Mouse (Mus musculus) hindbrain, embryonic 11.5 days (tissue): ENCODE measurements around the gene Cphx2. TPM values are rescaled to one million over a fixed set of nuclear protein-coding genes. Genes with fewer than 3 reads are reported as not detected.
"Not testable (repeated sequence)": the region's sequence is repeated elsewhere in the genome, so short reads cannot be mapped to it uniquely, and the experiment has no call there.

ENCODE experiments used
- ATAC-seq: fragments of 200-750 bp; cut with Nextera tagmentation; 2 replicates; pipeline ENCODE4 v1.8.0; 2017; ENCODE audit warnings: mild to moderate bottlenecking, moderate TSS enrichment, moderate library complexity; ENCODE audit not compliant: low FRiP score
- DNase-seq: peaks from one replicate; pipeline ENCODE4 v3.0.0-alpha.2; 2015; ENCODE audit warnings: low spot score
- H3K27ac ChIP-seq: fragments of 300-500 bp; sonication (generic); 2 replicates; pipeline ENCODE4 v1.5.1; 2014; ENCODE audit warnings: mild to moderate bottlenecking, low read depth, low read length
- H3K27me3 ChIP-seq: fragments of 300-500 bp; sonication (generic); 2 replicates; pipeline ENCODE4 v1.6.1; 2014; ENCODE audit warnings: mild to moderate bottlenecking, low read length, moderate library complexity, mixed read lengths; ENCODE audit not compliant: control insufficient read depth, insufficient read depth
- H3K36me3 ChIP-seq: fragments of 300-500 bp; sonication (generic); 2 replicates; pipeline ENCODE4 v1.6.1; 2014; ENCODE audit warnings: mild to moderate bottlenecking, low read length, moderate library complexity, mixed read lengths; ENCODE audit not compliant: control insufficient read depth, insufficient read depth
- H3K4me1 ChIP-seq: fragments of 300-500 bp; sonication (generic); replicated peaks from 2 replicates; pipeline ENCODE4 v1.6.1; 2014; ENCODE audit warnings: low read length, mixed read lengths; ENCODE audit not compliant: control insufficient read depth, insufficient read depth
- H3K4me2 ChIP-seq: fragments of 300-500 bp; sonication (generic); replicated peaks from 2 replicates; pipeline ENCODE4 v1.6.1; 2014; ENCODE audit warnings: mild to moderate bottlenecking, low read depth, low read length
- H3K4me3 ChIP-seq: fragments of 300-500 bp; sonication (generic); 2 replicates; pipeline ENCODE4 v1.5.1; 2014; ENCODE audit warnings: low read depth, low read length
- H3K9ac ChIP-seq: fragments of 300-500 bp; sonication (generic); 2 replicates; pipeline ENCODE4 v1.6.1; 2014; ENCODE audit warnings: low read depth, low read length
- H3K9me3 ChIP-seq: fragments of 300-500 bp; sonication (generic); 2 replicates; pipeline ENCODE4 v1.6.1; 2016; ENCODE audit warnings: low read length; ENCODE audit not compliant: control insufficient read depth
- WGBS: fragments of 180-500 bp; shearing (Covaris S2); extraction: QIAGEN DNeasy Blood & Tissue Kit; methylation state at CpG from one replicate; pipeline ENCODE4 v1.1.7; 2014; 5-methylcytosine and 5-hydroxymethylcytosine counted together
- polyA plus RNA-seq: library from polyadenylated mRNA; unstranded; fragments of >200 nt; fragmentation: Nextera tagmentation; extraction: Ambion mirVana; gene quantifications from 2 replicates; pipeline ENCODE4 v1.2.1, GENCODE M21; 2014

Gene Cphx2
- not detected in 2 replicates for polyA plus RNA-seq

- not testable (repeated sequence) for H3K4me3 ChIP-seq, H3K27me3 ChIP-seq, ATAC-seq, H3K36me3 ChIP-seq, H3K9me3 ChIP-seq, H3K9ac ChIP-seq, DNase-seq, H3K4me1 ChIP-seq, H3K4me2 ChIP-seq, H3K27ac ChIP-seq
- no CpG with 5 or more reads among the region's 6 CpGs for WGBS
These were observed at the start of gene Cphx2 for GRCm38 (mm10) chr14:26081216-26081615. TSS of gene Cphx2 (plus strand) at chr14:26081516.

- H3K4me3 ChIP-seq, ATAC-seq, DNase-seq, H3K4me1 ChIP-seq, H3K36me3 ChIP-seq, H3K4me2 ChIP-seq, H3K27ac ChIP-seq, H3K9ac ChIP-seq, H3K9me3 ChIP-seq, H3K27me3 ChIP-seq: not testable (repeated sequence)
- WGBS, result no CpG with 5 or more reads among the region's 3 CpGs
These were observed 47.0 kb upstream of the Cphx2 start for GRCm38 (mm10) chr14:26034364-26034763.

GRCm38 (mm10) chr14:26035439-26035838, 45.9 kb upstream of the Cphx2 start:
- DNase-seq, H3K27me3 ChIP-seq, H3K9ac ChIP-seq, H3K4me2 ChIP-seq, H3K4me1 ChIP-seq, H3K9me3 ChIP-seq, H3K27ac ChIP-seq, H3K36me3 ChIP-seq, H3K4me3 ChIP-seq, ATAC-seq: not testable (repeated sequence)
- WGBS, result no CpG with 5 or more reads among the region's 6 CpGs

DNA sequence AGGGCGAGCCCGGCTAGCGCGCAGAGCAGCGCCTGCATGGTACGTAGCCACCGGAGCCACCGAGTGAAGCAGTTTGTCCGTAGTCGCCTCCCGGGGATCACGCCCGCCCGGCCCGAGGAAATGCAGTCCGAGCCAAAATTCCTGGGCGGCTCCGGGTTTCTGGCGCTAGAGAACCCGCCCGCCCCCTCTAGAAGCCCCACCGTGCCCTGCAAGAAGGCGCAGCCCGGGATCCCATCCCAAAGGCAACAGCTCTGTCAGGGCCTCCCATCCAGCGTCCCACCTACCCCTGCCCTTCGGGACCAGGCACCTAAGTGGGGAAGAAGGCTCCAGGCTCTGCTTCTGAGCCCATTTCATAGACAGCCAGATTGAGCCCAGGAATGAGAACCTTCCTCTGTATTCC, 38.7 kb upstream of the Cphx2 start, which contains the start of gene Gm9780:
Gene Gm9780 (minus strand): TSS at position 101 of the 400 bp plus-strand sequence.
- H3K4me2 ChIP-seq, H3K4me3 ChIP-seq, H3K36me3 ChIP-seq, DNase-seq, H3K27ac ChIP-seq, H3K27me3 ChIP-seq, H3K4me1 ChIP-seq, ATAC-seq, H3K9me3 ChIP-seq, H3K9ac ChIP-seq: not testable (repeated sequence)
- no CpG with 5 or more reads among the region's 26 CpGs for WGBS

DNA sequence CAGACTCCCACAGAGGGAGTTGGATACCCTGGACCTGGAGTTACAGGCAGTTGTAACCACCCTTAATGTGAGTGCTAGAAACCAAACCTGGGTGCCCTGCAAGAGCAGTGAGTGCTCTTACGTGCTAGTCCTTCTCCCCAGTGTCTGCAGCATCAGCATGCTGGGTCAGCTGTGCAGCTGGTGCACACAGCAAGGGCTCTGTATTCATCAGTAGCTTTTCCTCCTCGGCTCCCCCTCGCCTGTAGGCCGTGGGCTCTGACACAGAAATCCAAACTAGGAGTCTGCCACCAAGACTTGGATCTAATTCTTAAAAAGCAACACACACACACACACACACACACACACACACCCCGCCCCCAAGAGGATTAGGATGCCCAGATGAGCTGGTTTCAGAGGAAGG, 36.3 kb upstream of the Cphx2 start:
- not testable (repeated sequence) for H3K9ac ChIP-seq, H3K9me3 ChIP-seq, H3K27ac ChIP-seq, H3K36me3 ChIP-seq, H3K27me3 ChIP-seq, H3K4me1 ChIP-seq, H3K4me2 ChIP-seq, ATAC-seq, H3K4me3 ChIP-seq, DNase-seq
- WGBS, result no CpG with 5 or more reads among the region's 5 CpGs

GRCm38 (mm10) chr14:26047026-26047425, 34.3 kb upstream of the Cphx2 start:
- H3K9me3 ChIP-seq, H3K9ac ChIP-seq, H3K4me2 ChIP-seq, H3K36me3 ChIP-seq, H3K27ac ChIP-seq, ATAC-seq, DNase-seq, H3K4me1 ChIP-seq, H3K4me3 ChIP-seq, H3K27me3 ChIP-seq: not testable (repeated sequence)
- WGBS, result no CpG with 5 or more reads among the region's 8 CpGs

GRCm38 (mm10) chr14:26048767-26049166, 32.5 kb upstream of the Cphx2 start:
- H3K9me3 ChIP-seq, H3K4me1 ChIP-seq, H3K4me3 ChIP-seq, H3K9ac ChIP-seq, H3K4me2 ChIP-seq, H3K27me3 ChIP-seq, H3K36me3 ChIP-seq, DNase-seq, H3K27ac ChIP-seq, ATAC-seq: not testable (repeated sequence)
- no CpG with 5 or more reads among the region's 9 CpGs for WGBS

GRCm38 (mm10) chr14:26058184-26058583, 23.1 kb upstream of the Cphx2 start:
- not testable (repeated sequence) for H3K9me3 ChIP-seq, H3K27me3 ChIP-seq, H3K27ac ChIP-seq, H3K4me2 ChIP-seq, ATAC-seq, DNase-seq, H3K4me1 ChIP-seq, H3K36me3 ChIP-seq, H3K9ac ChIP-seq, H3K4me3 ChIP-seq
- no CpG with 5 or more reads among the region's 3 CpGs for WGBS

GRCm38 (mm10) chr14:26059362-26059761, 22.0 kb upstream of the Cphx2 start:
- H3K4me2 ChIP-seq, H3K9ac ChIP-seq, H3K4me1 ChIP-seq, ATAC-seq, H3K27ac ChIP-seq, H3K27me3 ChIP-seq, DNase-seq, H3K36me3 ChIP-seq, H3K4me3 ChIP-seq, H3K9me3 ChIP-seq: not testable (repeated sequence)
- WGBS, result no CpG with 5 or more reads among the region's 6 CpGs
